Mouse (Mus musculus) fat pad, adult 2 months (tissue): ENCODE data around the gene Pafah1b2.

Source experiments
- DNase-seq: peaks from one replicate; pipeline ENCODE4 v3.0.0-alpha.2; 2011; ENCODE audit warnings: low read depth, low spot score; ENCODE audit errors: extremely low read depth

Pafah1b2 gene

GRCm38 (mm10) chr9:46012091-46013008, at the start of gene Pafah1b2, which contains the start of gene Sik3:
Pafah1b2 (minus strand) TSS chr9:46012690.
Sik3 (plus strand) TSS chr9:46012820.
- DNase-seq = no peak

GRCm38 (mm10) chr9:46061696-46062425, 49.4 kb upstream of the Pafah1b2 start:
- peak; percentile 90 for DNase-seq

GRCm38 (mm10) chr9:46060249-46060648, 47.8 kb upstream of the Pafah1b2 start:
- DNase-seq = no peak

GRCm38 (mm10) chr9:46058065-46058464, 45.6 kb upstream of the Pafah1b2 start:
- no peak for DNase-seq

- DNase-seq = no peak
Measured at GRCm38 (mm10) chr9:46053014-46053666, 40.6 kb upstream of the Pafah1b2 start.

GRCm38 (mm10) chr9:46050203-46050602, 37.7 kb upstream of the Pafah1b2 start:
- DNase-seq = peak; percentile 93

- peak; percentile 90 for DNase-seq
Measured at GRCm38 (mm10) chr9:46049525-46049924, 37.0 kb upstream of the Pafah1b2 start.

- no peak for DNase-seq
Measured at GRCm38 (mm10) chr9:46046724-46047517, 34.4 kb upstream of the Pafah1b2 start.

- DNase-seq = no peak
Measured at GRCm38 (mm10) chr9:46043626-46044025, 31.1 kb upstream of the Pafah1b2 start.

GRCm38 (mm10) chr9:46042387-46042786, 29.9 kb upstream of the Pafah1b2 start:
- DNase-seq = no peak

- no peak for DNase-seq
Measured at GRCm38 (mm10) chr9:46041186-46041585, 28.7 kb upstream of the Pafah1b2 start.

- DNase-seq = no peak
Measured at GRCm38 (mm10) chr9:46038786-46039185, 26.3 kb upstream of the Pafah1b2 start.

- no peak for DNase-seq
Measured at GRCm38 (mm10) chr9:46036881-46037280, 24.4 kb upstream of the Pafah1b2 start.

- DNase-seq = no peak
Measured at GRCm38 (mm10) chr9:46035290-46035871, 22.9 kb upstream of the Pafah1b2 start.

- no peak for DNase-seq
Measured at GRCm38 (mm10) chr9:46033862-46034261, 21.4 kb upstream of the Pafah1b2 start.

- no peak for DNase-seq
Measured at GRCm38 (mm10) chr9:46033058-46033457, 20.6 kb upstream of the Pafah1b2 start.

GRCm38 (mm10) chr9:46032190-46032589, 19.7 kb upstream of the Pafah1b2 start:
- DNase-seq = no peak

GRCm38 (mm10) chr9:46030968-46031367, 18.5 kb upstream of the Pafah1b2 start:
- DNase-seq = no peak

GRCm38 (mm10) chr9:46030184-46030583, 17.7 kb upstream of the Pafah1b2 start:
- no peak for DNase-seq

GRCm38 (mm10) chr9:46029534-46029933, 17.0 kb upstream of the Pafah1b2 start:
- no peak for DNase-seq
